Mouse (Mus musculus): ENCODE results near the gene Mroh3. TPM values are rescaled to one million over a fixed set of nuclear protein-coding genes. Genes with fewer than 3 reads are reported as not detected.

The Mroh3 gene
- total RNA-seq, 2 experiments from 2014 or later, result not detected

GRCm38 (mm10) chr1:136228328-136229039 is 15.9 kb upstream of the Mroh3 start:
- no peak for DNase-seq

GRCm38 (mm10) chr1:136227870-136228269 is 15.2 kb upstream of the Mroh3 start:
- DNase-seq, result no peak

- DNase-seq, result no peak
These were observed 14.0 kb upstream of the Mroh3 start for GRCm38 (mm10) chr1:136226626-136227025.

- DNase-seq, result no peak
These were observed 13.2 kb upstream of the Mroh3 start for GRCm38 (mm10) chr1:136225846-136226245.

GRCm38 (mm10) chr1:136223758-136224342 is 11.2 kb upstream of the Mroh3 start:
- DNase-seq, result no peak

- DNase-seq, result no peak
These were observed 9.8 kb upstream of the Mroh3 start for GRCm38 (mm10) chr1:136222386-136222785.

- no peak for DNase-seq
These were observed 7.6 kb upstream of the Mroh3 start for GRCm38 (mm10) chr1:136220037-136220871.

GRCm38 (mm10) chr1:136214304-136214703 is 1.7 kb upstream of the Mroh3 start:
- no peak for DNase-seq

- no peak for DNase-seq
These were observed 22.6 kb downstream of the Mroh3 start for GRCm38 (mm10) chr1:136190033-136190432.

GRCm38 (mm10) chr1:136179511-136180001 is 33.1 kb downstream of the Mroh3 start:
- no peak for DNase-seq

- DNase-seq, result no peak
These were observed 33.9 kb downstream of the Mroh3 start for GRCm38 (mm10) chr1:136178741-136179140.

- no peak for DNase-seq
These were observed 35.5 kb downstream of the Mroh3 start for GRCm38 (mm10) chr1:136177085-136177484.

- no peak for DNase-seq
These were observed 37.4 kb downstream of the Mroh3 start for GRCm38 (mm10) chr1:136175183-136175582.

GRCm38 (mm10) chr1:136174101-136174606 is 38.5 kb downstream of the Mroh3 start:
- DNase-seq, result no peak

- DNase-seq, result no peak
These were observed 39.9 kb downstream of the Mroh3 start for GRCm38 (mm10) chr1:136172696-136173095.

- peak; percentile 71 for DNase-seq
These were observed 42.5 kb downstream of the Mroh3 start for GRCm38 (mm10) chr1:136170109-136170508.

- no peak for DNase-seq
These were observed 45.0 kb downstream of the Mroh3 start for GRCm38 (mm10) chr1:136167657-136168056.

GRCm38 (mm10) chr1:136165436-136165835 is 47.2 kb downstream of the Mroh3 start:
- no peak for DNase-seq

GRCm38 (mm10) chr1:136161333-136161921 is 51.2 kb downstream of the Mroh3 start:
- no peak for DNase-seq

GRCm38 (mm10) chr1:136160930-136161329 is 51.7 kb downstream of the Mroh3 start:
- DNase-seq, result no peak

GRCm38 (mm10) chr1:136160297-136160696 is 52.3 kb downstream of the Mroh3 start:
- no peak for DNase-seq

- DNase-seq, result no peak
These were observed 52.8 kb downstream of the Mroh3 start for GRCm38 (mm10) chr1:136159830-136160229.
